Mouse (Mus musculus) C2C12 (cell line): ENCODE results near the gene Bloc1s3.

Experiments used
- CEBPB ChIP-seq: IDR thresholded peaks from one replicate; pipeline ENCODE4 v1.6.1; 2011; ENCODE audit warnings: low read depth, mild to moderate bottlenecking, control low read depth, moderate library complexity
- CTCF ChIP-seq: IDR thresholded peaks from one replicate; pipeline ENCODE4 v1.5.1; 2011; ENCODE audit not compliant: control insufficient read depth, insufficient read depth, insufficient read length
- MAX ChIP-seq: IDR thresholded peaks from one replicate; pipeline ENCODE4 v1.6.1; 2011; ENCODE audit warnings: mild to moderate bottlenecking, control low read depth
- USF1 ChIP-seq: IDR thresholded peaks from one replicate; pipeline ENCODE4 v1.6.1; 2011; ENCODE audit warnings: low read depth, mild to moderate bottlenecking, control low read depth, moderate library complexity

DNA sequence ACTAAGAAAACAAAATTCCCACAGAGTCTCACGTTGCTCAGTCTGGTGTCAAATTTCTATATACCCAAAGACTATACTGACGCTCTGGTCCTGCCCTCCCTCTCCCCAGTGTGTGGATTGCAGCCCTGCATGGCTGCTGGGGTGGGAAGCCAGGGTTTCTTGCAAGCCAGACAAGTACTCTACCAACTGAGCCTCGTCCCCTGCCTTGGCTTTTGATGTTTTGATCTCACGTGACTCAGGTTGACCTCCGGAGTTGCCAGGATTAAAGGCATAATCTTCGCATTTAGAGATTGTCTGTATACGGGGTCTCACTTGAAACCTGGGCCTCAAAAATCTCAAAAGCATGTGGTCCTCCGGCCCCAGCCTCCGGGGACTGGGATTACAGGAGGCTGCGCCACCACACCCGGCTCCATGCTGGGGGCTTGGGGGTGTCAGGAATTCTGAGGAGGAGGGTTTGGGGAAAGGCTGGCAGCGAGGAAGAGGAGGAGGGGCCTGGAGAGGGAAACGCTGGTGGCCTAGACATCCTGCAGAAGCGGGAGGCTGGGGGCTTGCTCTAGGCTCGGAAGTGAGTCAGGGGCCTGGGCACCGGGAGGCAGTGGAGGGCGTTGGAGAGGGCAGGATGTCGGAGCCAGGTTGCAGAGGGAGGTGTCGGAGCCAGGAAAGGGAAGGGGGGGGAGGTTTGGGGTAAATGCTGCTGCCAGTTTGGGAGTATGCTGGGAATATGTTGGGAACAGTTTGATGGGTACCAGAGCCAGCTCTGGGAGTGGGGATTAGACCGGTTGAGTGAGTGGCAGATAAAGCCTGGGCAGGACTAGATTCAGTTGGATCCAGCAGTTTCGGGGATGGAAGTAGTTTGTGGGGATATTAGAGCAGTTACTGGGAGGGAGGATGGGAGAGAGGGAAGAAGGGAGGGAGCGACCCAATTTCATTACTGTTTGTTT, 43.5 kb downstream of the Bloc1s3 start:
- TF ChIP-seq CEBPB (no peak), CTCF (no peak), MAX (no peak), USF1 (no peak)
